Mouse (Mus musculus) forebrain, embryonic 16.5 days (tissue): ENCODE data around the gene Map2k5. TPM values are rescaled to one million over a fixed set of nuclear protein-coding genes. Genes with fewer than 3 reads are reported as not detected.

Experiments
- ATAC-seq: fragments of 200-750 bp; cut with Nextera tagmentation; 2 replicates; pipeline ENCODE4 v1.8.0; 2017; ENCODE audit warnings: mild to moderate bottlenecking, moderate library complexity
- H3K27ac ChIP-seq: fragments of 300-500 bp; sonication (generic); 2 replicates; pipeline ENCODE4 v1.5.1; 2014; ENCODE audit warnings: low read length, control low read depth
- H3K27me3 ChIP-seq: fragments of 300-500 bp; sonication (generic); replicated peaks from 2 replicates; pipeline ENCODE4 v1.6.1; 2014; ENCODE audit warnings: low read length; ENCODE audit not compliant: control insufficient read depth, insufficient read depth
- H3K36me3 ChIP-seq: fragments of 300-500 bp; sonication (generic); 2 replicates; pipeline ENCODE4 v1.6.1; 2014; ENCODE audit not compliant: control insufficient read depth, insufficient read depth
- H3K4me1 ChIP-seq: fragments of 300-500 bp; sonication (generic); replicated peaks from 2 replicates; pipeline ENCODE4 v1.6.1; 2014; ENCODE audit warnings: low read length; ENCODE audit not compliant: control insufficient read depth, insufficient read depth
- H3K4me2 ChIP-seq: fragments of 300-500 bp; sonication (generic); 2 replicates; pipeline ENCODE4 v1.6.1; 2014; ENCODE audit warnings: mild to moderate bottlenecking, low read length, control low read depth
- H3K4me3 ChIP-seq: fragments of 300-500 bp; sonication (generic); replicated peaks from 2 replicates; pipeline ENCODE4 v1.5.1; 2014; ENCODE audit warnings: mild to moderate bottlenecking, low read length, control low read depth
- H3K9ac ChIP-seq: fragments of 300-500 bp; sonication (generic); replicated peaks from 2 replicates; pipeline ENCODE4 v1.6.1; 2014; ENCODE audit warnings: low read depth, low read length, control low read depth
- H3K9me3 ChIP-seq: fragments of 300-500 bp; sonication (generic); 2 replicates; pipeline ENCODE4 v1.6.1; 2016; ENCODE audit warnings: low read length; ENCODE audit not compliant: control insufficient read depth
- WGBS: fragments of 180-500 bp; shearing (Covaris S2); extraction: QIAGEN DNeasy Blood & Tissue Kit; methylation state at CpG from one replicate; pipeline ENCODE4 v1.1.7; 2014; 5-methylcytosine and 5-hydroxymethylcytosine counted together
- polyA plus RNA-seq: library from polyadenylated mRNA; unstranded; fragments of >200 nt; fragmentation: Nextera tagmentation; extraction: Ambion mirVana; gene quantifications from 2 replicates; pipeline ENCODE4 v1.2.1, GENCODE M21; 2015

Gene Map2k5
- polyA plus RNA-seq, 1 experiment from 2014 or later: 39.9 TPM

DNA sequence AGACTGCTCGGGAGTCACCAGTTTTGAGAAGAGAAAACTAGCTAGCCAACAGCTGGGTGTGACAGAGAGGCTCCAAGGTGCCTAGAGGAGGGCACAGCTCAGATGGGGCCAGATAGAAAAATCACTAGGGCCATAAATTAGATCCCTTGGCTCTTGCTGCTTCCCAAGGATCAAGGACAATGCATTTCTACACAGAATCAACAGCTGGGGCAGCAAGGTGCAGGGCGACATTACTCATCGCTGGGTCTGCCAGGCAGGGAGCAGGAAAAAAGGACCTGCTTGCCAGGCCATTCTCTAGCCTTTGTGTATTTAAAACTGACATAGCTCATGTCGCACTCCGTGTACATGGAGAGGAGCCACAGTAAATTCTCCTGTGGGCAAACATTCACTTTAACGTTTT is 155.5 kb downstream of the Map2k5 start:
- no peak overlapping the region for H3K4me3 ChIP-seq
- WGBS: 68% methylated on average over 6 of the region's 6 CpGs

DNA sequence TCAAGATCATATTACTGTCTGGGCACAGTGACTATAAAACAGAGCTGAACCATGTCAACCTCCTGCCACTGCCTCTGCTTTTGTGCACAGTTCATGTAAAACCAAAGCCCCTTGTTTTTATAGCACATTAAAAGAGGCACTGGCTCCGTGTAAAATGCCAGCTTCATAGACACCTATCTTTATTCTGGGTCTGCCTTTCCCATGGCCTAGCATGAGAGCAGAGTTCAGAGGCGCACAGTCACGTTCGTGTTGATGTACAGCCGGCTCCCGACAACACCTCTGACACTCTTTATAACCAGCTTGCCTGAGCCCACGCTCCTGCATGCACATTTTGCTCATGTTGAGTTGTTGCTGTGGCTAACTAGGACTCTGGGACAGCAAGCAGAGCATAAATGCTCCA is 157.9 kb downstream of the Map2k5 start:
- no peak overlapping the region for H3K4me2 ChIP-seq
- 63% methylated on average over 7 of the region's 7 CpGs for WGBS
- H3K36me3 ChIP-seq: no peaks in the 10 kb centered on the region
- H3K9ac ChIP-seq: 0 out of 2 replicates have a peak overlapping the region, but pooled peaks have one; percentile 22
- H3K27me3 ChIP-seq: no peaks in the 10 kb centered on the region
- H3K9me3 ChIP-seq: no peaks in the 10 kb centered on the region
- H3K4me1 ChIP-seq: peaks cover 12% of the 10 kb centered on the region
- H3K4me3 ChIP-seq: no peak overlapping the region
- no peak for ATAC-seq
- H3K27ac ChIP-seq: no peak overlapping the region

More for the DNA sequence above, 155.5 kb downstream of the Map2k5 start:
- Histone ChIP-seq H3K9ac (no peak overlapping the region), H3K4me1 (peaks cover 8% of the 10 kb centered on the region), H3K27ac (no peak overlapping the region), H3K27me3 (no peaks in the 10 kb centered on the region), H3K4me2 (no peak overlapping the region), H3K9me3 (no peaks in the 10 kb centered on the region), H3K36me3 (no peaks in the 10 kb centered on the region)
- ATAC-seq: no peak

DNA sequence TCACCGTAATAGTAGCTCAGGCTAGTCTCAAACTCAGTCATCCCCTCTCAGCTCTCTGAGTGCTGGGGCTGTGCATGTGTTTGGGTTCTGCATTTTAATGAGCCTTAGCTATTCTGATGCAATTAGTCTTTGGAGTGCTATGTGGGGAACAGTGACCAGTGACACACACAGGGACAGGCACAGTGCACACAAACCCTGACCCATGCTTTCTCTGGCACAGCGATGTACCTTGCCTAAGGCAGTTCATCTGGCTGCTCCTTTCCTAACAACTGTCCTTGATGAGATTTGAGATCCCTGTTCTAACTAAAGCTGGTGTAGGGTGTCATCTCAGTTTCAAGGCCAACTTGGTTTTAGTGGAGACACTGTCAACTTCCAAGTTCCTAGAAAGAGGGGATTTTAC is 162.7 kb downstream of the Map2k5 start:
- 70% methylated on average over 2 of the region's 2 CpGs for WGBS

DNA sequence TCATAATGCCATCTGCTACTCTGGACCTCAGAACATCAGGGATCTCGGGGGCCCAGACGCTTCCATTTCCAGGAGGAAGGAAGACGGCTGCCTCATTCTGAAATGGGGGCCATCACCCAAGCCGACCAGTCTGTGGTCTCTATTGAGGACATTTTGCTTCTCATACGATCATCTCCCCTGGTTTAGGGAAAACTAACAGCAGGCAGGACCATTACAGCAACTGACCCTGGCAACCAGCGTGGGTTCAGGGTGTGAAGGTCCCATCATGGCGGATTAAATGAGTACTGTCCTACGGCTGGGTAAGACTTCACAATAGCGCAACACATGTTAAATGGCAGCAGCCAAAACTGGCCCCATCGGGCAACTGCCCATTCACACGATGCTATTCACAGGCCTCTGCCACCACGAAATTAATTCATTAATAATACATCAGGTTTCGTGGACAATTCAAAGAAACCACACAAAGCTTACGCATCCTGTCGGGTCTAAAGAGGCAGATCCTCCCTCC is 170.9 kb downstream of the Map2k5 start:
- Histone ChIP-seq H3K9ac (no peak overlapping the region), H3K4me2 (no peak overlapping the region), H3K27ac (no peak overlapping the region), H3K4me1 (peaks cover 2% of the 10 kb centered on the region; the same call in 1 of the 2 replicates), H3K9me3 (0 out of 2 replicates have a peak, but pooled peaks cover 2% of the 10 kb centered on the region), H3K27me3 (no peaks in the 10 kb centered on the region), H3K36me3 (no peaks in the 10 kb centered on the region; the same call in 1 of the 2 replicates), H3K4me3 (no peak overlapping the region)
- 40% methylated on average over 15 of the region's 15 CpGs for WGBS
- ATAC-seq: no peak

More for the DNA sequence above, 162.7 kb downstream of the Map2k5 start:
- H3K36me3 ChIP-seq: no peaks in the 10 kb centered on the region
- H3K27me3 ChIP-seq: no peaks in the 10 kb centered on the region
- no peak for ATAC-seq
- H3K27ac ChIP-seq: no peak overlapping the region
- no peak overlapping the region for H3K4me3 ChIP-seq
- no peaks in the 10 kb centered on the region for H3K9me3 ChIP-seq
- H3K4me2 ChIP-seq: no peak overlapping the region
- no peak overlapping the region for H3K9ac ChIP-seq
- H3K4me1 ChIP-seq: peaks cover 11% of the 10 kb centered on the region

DNA sequence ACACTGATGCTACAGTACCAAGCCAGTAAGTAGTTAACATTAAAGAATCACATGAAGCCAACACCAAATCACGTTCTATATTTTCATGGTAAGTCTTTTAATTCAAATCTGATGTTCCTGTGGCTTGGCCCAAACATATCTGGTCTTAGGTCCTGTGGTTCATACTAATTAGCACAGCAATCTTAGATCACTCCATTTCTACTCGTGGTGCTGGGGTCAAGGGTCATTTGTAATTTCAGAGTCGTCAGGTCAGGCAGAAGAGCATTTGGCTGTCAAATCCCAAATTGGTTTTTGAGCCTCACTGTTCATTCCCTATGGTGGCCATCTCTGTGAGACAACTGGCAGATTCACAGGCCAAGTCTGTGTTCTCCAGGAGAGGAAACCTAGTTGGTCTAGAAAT is 174.2 kb downstream of the Map2k5 start:
- H3K9ac ChIP-seq: no peak overlapping the region
- no peak overlapping the region for H3K27ac ChIP-seq
- peaks cover 6% of the 10 kb centered on the region for H3K4me1 ChIP-seq
- no peak overlapping the region for H3K4me2 ChIP-seq
- 78% methylated on average over 3 of the region's 3 CpGs for WGBS
- no peaks in the 10 kb centered on the region; the same call in 1 of the 2 replicates for H3K36me3 ChIP-seq
- H3K9me3 ChIP-seq: 0 out of 2 replicates have a peak, but pooled peaks cover 2% of the 10 kb centered on the region
- no peaks in the 10 kb centered on the region for H3K27me3 ChIP-seq
- H3K4me3 ChIP-seq: no peak overlapping the region
- ATAC-seq: no peak

DNA sequence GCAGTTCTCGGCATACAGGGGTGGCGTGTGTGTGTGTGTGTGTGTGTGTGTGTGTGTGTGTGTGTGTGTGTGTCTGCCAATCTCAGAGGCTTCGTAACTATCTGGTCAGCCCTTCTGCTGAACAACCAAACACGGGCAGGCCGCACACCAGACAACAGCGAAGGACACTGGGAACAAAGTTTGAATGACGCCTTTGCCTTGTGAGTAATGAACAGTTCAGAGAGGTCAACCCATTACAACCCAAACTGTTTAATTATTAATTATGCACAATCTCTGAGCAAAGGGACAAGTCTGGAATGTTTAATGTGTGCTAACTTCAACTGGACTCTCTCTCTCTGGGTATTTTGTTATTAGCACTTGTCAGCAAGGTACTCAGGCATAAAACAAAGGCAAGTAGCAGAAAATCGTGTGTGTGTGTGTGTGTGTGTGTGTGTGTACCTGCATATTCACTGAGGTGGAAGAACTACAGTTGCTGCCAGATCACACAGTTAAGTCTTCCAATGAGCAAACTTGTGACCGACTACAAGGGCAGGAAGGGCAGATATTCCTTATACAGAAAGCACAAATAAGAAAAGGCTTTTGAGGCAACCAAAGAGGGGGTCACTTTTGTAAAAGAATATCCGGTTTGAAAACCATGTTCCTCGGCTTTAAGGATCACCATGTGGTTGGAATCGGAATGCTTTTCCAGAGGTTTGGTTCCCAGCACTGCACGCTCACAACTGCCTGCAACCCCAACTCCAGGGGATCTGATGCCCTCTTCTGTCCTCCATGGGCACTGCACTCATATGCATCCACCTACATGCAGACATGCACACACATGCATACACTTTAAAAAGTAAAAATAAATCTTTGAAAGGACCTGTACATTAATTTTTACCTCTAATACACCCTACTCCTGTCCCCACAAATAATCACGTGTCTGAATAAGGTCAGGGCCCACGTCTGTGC is 176.1 kb downstream of the Map2k5 start:
- Histone ChIP-seq H3K4me1 (peaks cover 18% of the 10 kb centered on the region), H3K9me3 (0 out of 2 replicates have a peak, but pooled peaks cover 2% of the 10 kb centered on the region), H3K27ac (no peak overlapping the region), H3K27me3 (no peaks in the 10 kb centered on the region), H3K9ac (no peak overlapping the region), H3K4me2 (no peak overlapping the region), H3K4me3 (no peak overlapping the region), H3K36me3 (no peaks in the 10 kb centered on the region; the same call in 1 of the 2 replicates)
- WGBS: 93% methylated on average over 15 of the region's 15 CpGs
- ATAC-seq: no peak

DNA sequence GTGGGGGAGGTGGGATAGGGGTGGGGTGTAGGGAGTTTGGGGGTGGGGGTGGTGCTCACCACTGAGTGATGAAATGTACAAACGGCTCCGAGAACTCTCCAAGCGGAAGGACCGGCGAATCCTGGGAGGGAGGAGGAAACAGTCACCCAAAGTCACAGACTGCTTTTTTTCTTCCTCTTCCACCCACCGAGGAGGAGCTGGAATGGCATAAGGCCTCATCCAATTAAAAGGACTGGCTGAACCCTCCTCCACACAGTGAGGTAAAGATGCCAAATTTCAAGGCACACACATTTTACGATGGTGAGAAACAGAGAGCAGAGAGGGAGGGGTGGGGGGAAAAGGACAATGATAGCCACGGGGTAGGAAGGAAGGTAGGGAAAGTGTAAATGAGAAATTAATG is 180.4 kb downstream of the Map2k5 start:
- 11% methylated on average over 8 of the region's 8 CpGs for WGBS
- Histone ChIP-seq H3K4me2 (0 out of 2 replicates have a peak overlapping the region, but pooled peaks have one; percentile 14), H3K27ac (no peak overlapping the region)

DNA sequence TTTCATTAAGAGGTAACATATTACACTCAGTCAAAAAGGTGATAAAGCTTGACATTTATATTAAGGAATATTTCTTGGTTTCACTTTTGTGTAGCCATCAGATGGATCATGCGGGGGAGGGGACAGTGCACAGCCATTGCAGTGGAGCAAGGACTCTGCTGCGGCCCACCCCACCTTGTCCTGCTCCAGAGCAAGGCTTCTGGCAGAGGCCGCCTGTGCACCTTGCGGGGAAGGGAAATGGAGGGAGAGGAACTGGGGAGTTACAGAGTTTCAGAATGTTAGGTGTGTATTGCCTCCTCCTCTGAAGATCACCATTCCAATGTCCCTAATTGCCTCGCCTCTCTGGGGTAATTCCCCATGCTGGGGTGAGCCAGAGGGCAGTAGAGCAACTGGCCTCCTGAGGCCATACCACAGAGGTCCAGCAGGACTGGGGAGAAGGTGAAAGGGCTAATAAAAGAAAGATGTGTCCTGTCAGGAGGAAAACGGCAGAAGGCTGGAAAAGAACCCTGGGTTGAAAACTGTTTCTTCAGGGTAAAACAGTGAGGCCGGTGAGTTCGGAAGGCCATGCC is 181.5 kb downstream of the Map2k5 start:
- peaks cover 27% of the 10 kb centered on the region for H3K4me1 ChIP-seq
- 62% methylated on average over 8 of the region's 8 CpGs for WGBS
- H3K4me2 ChIP-seq: no peak overlapping the region
- ATAC-seq: no peak
- no peak overlapping the region for H3K27ac ChIP-seq
- no peaks in the 10 kb centered on the region for H3K27me3 ChIP-seq
- no peaks in the 10 kb centered on the region for H3K9me3 ChIP-seq
- no peaks in the 10 kb centered on the region for H3K36me3 ChIP-seq
- H3K9ac ChIP-seq: no peak overlapping the region
- no peak overlapping the region for H3K4me3 ChIP-seq

More for the DNA sequence above, 180.4 kb downstream of the Map2k5 start:
- Histone ChIP-seq H3K36me3 (no peaks in the 10 kb centered on the region), H3K27me3 (no peaks in the 10 kb centered on the region), H3K9ac (no peak overlapping the region), H3K4me1 (peaks cover 27% of the 10 kb centered on the region), H3K4me3 (no peak overlapping the region), H3K9me3 (no peaks in the 10 kb centered on the region)
- peak; percentile 65 for ATAC-seq

DNA sequence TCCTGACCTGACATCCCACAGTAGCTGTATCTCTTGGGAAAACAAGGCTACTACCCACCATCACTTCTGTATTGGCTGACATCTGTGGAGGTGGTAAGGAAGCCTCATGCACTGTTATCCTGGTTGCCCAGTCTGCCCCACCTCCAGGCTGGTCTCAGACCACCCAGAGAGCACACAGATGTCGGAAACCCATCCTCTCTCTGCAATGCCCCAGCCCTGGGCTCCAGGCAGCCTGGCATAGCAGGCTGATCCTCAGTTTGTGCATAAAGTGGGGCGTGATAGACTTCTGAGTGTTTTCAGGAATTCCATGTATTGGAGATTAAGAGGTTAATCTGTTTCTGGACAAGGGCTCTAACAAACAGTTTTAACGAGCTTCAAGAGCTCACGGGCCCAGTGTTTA is 182.2 kb downstream of the Map2k5 start:
- Histone ChIP-seq H3K36me3 (no peaks in the 10 kb centered on the region), H3K9ac (no peak overlapping the region), H3K4me2 (no peak overlapping the region), H3K9me3 (no peaks in the 10 kb centered on the region), H3K4me3 (no peak overlapping the region), H3K4me1 (peaks cover 27% of the 10 kb centered on the region), H3K27me3 (no peaks in the 10 kb centered on the region), H3K27ac (no peak overlapping the region)
- WGBS: 20% methylated on average over 4 of the region's 4 CpGs
- no peak for ATAC-seq
